Mouse (Mus musculus) embryo, embryonic 10.5 days (tissue): ENCODE results near the gene Fmo1.
A peak's percentile ranks its signal among the peaks of the same experiment; 100 is the strongest.

Experiments used
- DNase-seq: peaks from one replicate; pipeline ENCODE4 v3.0.0-alpha.2; 2015; ENCODE audit warnings: low spot score

Gene Fmo1

DNA sequence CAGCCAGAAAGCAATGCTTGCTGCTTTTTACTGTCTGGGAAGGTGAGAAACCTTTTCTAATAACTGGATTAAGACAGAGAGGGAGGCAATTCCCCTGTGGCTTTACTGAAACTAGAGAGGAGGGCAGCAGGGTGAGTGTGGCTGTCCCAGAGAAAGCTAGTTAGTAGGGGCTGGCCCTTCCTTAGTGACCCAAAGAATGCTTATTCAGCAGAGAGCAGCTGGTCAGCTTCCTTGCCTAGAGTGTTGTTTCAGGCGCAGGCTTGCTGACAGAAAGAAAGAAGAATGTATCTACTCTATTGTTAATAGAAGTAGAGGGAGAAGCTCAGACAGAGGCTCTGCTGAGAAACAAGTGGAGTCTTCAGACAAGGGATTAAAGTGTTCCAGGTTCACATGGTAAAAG, 4.1 kb downstream of the Fmo1 start:
- DNase-seq: peak; percentile 46

DNA sequence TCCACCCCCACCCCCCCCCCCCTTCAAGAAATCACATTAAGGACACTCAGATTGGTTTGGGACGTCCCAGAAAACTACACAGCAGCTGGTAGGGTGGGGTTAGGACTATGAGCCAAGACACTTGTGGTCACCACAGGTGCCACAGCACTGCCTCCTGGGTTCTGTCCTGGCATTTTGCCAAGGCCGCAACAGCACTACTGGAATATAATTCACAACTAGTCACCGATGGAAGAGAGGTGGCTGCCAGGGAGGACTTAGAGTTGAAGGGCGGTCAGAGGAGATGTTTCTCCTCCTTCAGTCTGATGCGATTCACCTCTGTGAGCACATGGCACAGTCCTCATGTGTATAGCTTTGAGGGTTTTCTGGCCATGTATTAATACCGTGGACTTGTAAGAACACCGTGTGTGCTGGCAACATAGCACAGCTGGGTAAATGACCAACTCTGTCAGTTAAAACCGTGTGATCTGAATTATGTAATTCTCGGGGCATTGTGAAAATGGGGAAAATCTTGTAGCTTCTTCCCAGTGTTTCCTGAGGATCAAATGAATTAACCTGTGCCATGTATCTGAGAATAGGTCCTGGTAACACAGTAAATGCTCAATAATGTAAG, 6.3 kb downstream of the Fmo1 start:
- no peak for DNase-seq

DNA sequence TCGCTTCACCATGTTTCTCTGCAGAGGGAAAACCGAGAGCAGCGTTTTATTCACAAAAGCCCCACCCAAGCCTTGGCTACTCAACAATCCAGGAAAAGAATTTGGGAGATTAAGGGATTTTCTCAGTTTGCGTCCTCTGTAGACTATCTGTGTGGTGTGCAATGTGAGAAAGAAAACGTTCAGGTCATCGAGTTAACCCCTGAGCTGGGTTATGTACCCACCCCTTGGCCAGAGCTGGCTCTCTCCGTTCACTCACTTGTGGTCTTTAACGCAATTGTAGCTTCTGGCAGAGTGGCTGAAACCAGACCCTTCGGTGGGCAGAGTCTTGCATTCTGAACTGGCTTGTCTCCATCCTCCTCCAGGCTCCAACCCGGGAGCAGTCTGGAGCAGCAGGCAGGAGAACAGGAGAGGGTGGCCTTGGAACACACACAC, 6.8 kb downstream of the Fmo1 start:
- DNase-seq: no peak

DNA sequence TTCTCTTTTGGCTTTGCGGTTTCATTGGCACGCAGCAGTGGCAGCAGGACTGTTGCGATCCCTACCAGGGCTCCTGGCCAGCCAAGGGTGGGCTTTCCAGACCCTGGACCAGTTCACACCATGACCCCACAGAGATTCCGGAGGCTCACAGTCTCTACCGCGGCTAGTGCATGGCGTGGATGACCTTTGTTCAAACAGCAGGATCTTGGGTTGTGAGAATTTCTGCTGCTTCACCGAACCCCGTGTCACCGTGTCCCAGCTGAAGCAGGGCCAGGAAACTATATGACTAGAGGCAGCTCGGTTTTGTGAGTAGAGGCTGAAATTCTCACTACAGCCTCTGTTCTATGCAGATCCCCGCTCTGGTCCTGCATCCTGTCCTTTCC, 7.7 kb downstream of the Fmo1 start:
- no peak for DNase-seq

DNA sequence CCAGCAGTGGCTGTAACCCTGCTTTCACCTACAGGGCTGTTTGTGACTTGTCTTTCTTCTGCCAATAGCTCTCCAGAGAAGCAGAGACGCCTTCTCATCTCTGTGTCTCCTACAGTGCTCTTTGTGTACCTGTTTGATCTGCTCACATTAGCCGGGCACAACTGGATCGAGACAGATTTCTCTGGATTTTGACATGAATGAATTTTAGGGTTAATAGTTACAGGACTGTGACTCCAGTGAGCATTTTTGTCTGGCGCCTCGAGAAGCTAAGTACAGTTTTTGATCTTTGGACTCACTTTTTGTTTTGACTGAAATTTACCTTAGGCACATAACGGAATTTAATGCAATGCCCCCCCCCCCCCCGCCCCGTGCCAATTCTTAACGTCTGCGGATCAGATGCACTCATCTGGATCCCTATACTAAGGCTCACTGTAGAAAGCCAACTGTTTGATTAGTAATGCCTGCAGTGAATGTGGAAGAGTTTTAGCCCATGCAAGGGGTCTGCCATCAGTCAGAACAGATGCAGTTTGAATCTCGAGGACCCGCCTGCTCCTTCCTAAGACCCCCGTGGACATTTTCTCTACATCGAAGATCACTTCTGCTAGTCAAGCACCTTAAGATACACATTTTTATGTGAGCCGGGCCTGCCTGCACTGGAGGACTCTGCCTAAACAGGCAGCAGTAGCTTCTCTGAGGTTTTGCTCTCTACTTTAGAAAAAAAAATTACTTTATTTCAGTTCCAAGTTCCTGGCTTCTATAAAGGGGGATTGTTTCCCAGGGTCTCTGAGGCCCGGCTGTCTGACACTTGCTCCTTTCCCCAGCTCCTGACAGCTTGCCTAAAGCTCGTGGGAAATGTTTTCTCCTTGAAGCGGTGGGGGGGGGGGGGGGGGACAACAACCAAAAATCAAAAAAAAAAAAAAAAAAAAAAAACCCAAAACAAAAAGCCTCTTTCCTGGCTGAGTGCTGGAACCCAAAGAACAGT, 8.4 kb downstream of the Fmo1 start:
- no peak for DNase-seq

DNA sequence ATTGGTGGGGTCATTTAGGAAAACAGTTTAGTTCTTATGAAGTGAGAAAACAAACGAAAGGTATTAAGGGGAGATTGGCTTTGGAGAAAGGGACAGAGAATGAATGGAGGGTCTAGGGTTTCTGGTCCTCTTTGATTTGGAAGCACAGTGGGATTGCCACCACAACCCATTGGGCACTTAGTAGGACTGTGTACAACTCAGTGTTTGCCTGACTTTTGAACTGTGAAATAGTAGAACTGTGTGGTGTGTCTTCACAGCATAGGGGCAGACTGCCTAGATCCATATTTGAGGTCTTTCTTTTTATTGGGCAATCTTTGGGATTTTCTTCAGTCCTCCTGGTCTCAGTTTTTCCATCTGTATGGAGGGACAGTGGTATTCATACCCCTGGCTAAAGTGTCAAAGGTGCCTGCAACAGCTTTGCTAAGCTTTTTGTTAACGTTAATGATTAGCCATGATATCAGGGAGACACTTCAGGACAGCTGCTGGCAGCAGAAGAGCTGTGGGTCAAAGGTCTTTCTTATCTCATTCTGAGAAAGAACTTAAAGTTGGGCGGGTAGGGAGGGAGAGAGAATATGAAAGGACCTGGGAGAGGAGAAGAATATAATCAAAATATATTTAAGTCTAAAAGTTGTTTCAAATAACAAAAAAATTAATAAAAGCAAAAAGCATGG, 12.5 kb downstream of the Fmo1 start:
- DNase-seq: no peak

DNA sequence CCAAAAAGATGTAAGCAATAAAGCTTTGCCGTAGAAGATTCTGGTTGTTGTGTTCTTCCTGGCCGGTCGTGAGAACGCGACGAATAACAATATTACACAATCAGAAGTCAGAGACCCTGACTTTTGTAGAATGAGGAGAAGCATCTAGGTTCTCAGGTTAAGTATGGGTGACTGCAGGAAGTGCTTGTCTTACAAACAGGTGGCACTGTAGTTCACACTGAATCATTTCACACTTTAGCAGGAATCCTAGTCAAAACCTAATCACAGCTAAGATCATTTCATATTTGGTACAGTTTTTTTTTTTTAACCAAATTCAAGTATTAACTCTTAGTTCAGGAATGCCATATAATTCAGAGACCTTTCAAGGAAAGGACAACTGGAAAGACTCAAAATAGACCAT, 18.9 kb downstream of the Fmo1 start:
- DNase-seq: no peak

DNA sequence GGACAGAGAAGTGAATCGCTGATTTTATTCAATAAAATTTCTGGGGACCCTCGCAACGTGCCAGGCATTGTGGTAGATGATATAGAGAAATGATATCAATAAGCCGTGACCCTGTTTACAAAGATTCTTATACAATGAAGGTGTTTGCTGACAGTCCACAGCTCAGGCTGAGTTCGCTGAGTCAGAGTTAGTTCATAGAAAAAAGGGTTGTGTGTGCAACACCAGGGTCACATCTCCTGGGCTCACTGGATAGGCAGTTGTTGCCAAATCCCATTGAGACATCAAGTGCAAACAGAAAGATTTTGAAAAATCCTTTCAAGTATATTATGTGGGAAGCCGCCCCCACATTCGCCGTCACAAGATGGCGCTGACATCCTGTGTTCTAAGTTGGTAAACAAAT, 26.2 kb downstream of the Fmo1 start:
- no peak for DNase-seq

DNA sequence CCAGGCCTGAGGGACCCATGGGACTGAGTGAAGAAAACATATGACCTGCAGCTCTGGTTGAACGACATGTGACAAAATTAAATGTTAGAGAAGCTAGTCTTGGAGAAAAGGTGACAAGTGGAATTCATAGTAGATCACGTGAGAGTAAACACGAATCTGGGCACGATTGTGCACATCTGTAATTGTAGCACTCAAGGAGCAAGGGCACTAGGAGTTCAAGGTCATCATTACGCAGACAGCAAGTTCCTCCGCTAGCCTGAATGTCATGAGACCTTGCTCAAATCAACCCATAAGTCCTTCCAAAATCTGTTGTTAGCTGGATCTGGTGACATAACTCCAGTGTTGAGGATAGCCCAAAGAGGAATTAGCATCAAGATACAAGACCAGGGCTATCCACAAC, 27.4 kb downstream of the Fmo1 start:
- DNase-seq: no peak

DNA sequence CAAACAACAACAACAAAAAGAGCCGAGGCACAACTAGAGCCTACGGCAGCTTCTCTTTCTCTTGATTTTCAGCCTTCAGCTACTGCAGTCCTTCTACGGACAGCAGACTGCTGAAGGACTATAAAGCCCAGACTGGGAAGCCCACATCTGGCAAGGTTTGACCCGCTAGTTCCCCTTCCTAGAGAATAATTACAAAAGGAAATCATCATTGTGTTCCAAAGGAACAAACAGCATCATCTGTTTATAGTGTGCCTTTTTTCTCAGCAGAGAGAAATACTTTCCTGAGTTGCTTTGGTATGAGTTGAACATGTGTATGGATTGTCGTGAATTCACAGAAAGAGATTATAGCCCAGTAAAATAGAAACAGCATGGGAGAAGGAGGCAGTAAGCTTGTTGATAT, 32.1 kb downstream of the Fmo1 start:
- no peak for DNase-seq

DNA sequence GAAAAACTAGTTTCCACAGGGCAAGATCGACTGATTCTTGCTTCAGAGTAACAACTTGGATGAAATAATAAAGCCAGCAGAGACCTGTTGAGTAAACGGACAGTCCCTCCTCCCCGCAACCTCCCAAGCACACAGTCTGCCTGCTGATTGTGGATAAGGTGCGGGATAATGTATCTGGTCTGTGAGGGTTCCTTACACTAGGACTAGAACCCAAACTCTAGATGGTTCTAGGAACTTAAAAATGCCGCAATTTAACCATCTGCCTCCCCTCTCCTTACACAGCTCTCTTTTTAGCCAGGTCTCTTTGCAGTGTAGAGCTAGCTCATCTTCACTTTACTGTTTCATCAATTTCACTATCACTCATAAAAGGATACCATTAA, 33.8 kb downstream of the Fmo1 start:
- DNase-seq: no peak

DNA sequence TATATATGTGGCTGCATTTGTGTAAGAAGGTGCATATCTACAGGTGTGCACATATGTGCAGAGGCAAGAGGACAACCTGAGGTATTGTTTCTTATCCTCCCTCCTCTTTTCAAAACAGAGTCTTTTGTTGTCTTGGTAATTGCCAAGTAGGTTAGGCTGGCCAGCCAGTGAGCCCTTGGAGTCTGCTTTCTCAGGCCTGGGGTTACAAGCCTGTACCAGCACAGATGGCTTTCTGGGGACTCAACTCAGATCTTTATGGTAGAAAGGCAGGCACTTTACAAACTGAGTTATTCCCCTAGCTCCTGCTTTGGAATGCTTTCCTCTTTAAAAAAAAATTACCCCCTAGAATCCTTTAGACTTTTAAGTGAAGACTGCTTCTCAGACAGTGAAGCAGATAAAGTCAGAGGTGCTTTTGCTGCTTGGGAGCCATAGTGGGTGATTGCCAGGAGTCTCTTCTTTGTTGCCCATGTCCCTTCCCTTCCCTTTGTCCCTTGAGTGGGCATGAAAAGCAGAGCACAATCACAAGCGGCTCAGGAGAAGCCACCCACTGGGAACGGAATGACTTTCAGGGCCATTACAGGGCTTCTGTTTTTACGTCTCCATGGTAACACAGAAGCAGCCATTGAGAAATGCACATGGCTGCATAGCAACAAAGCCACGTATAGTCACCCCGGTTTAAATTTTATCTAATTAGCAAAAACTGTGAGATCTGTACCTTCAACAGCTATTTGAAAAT, 34.4 kb downstream of the Fmo1 start:
- DNase-seq: peak; percentile 89

DNA sequence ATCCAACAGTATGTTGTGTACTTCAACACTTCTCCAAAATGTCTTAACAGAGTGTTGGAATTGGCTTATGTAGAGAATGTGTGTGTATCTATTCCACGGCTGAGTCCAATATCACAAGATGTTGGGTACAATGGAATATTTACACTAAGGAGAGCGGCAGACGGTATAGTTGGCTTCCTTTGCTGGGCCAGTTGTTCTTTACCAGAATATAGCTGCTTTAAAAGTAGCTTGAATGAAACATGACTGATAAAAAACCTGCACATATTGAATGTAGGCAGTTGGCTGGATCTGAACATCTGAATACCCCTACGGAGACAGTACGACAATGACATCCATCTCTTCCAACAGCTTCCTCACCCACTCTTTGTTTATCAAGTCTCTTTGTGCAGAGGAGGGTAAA, 47.1 kb downstream of the Fmo1 start:
- DNase-seq: no peak

DNA sequence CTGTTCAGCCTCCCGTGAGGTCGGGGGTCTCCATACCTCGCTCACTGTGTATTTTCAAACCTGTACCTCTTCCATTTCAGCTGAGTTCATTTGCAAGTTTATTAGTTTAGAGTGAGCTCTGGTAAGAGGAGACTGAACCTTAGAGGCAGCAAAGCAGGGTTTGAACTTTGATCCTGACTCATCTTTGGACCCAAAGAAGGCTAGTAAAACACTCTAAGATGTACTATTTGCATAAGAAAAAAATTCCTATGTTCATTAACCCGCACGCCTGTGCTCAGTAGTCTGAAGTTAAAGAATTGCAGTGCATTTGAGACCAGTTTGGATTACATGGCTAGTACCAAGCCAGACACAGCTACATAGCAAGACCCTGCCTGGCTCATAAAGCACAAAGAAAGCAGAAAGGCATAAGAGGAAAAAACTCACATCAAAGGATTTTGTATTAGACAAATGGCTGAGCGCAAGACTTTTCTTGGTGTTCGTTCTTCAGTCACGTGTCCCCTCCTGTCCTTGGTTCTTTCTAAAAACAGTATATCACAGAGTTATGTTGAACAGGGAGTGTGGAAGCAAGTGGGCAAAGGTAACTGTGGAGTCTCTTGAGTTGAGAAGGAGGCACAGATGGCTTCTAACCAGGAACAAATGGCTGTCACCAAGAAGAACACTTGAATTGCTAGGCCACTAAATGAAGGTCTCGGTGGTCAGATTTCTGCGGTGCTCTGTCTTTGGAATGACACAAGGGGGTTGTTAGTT, 50.9 kb downstream of the Fmo1 start:
- no peak for DNase-seq

DNA sequence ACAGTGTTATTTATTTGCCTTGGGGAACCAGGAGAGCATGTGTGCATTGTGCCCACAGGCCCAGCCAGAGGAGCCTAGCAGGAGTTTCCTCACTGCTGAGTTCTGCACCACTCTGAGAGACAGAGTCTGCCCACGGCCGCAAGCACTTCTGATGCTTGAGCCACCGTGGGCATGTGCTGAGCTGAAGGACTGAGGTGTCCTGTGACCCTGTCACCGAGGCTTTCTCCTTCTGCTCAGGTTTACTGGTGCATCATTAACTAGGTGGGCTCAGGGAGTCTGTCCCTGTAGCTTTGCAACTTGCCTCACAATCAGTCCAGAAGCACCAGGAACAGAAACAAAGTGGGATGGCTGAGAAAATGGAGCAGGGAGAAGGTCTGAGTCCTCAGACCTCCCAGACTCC, 51.5 kb downstream of the Fmo1 start:
- no peak for DNase-seq

DNA sequence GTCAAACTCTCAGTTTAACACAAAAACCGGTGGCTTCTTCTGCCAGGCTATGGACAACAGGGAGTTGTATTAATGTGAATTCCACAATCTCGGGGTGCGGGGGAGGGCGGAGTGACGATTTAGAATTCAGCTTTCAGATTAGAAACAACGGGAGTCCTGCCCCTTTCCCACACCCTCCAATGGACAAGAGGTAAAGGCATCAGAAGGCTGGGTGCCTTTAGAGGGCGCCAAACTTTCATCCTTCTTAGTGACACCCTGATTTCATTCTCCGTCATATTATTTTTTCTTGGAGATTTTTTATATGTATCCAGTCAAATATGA, 52.6 kb downstream of the Fmo1 start, which contains the start of gene Fmo4:
Gene Fmo4 (minus strand): TSS at position 137 of the 321 bp plus-strand sequence.
- DNase-seq: peak; percentile 32

DNA sequence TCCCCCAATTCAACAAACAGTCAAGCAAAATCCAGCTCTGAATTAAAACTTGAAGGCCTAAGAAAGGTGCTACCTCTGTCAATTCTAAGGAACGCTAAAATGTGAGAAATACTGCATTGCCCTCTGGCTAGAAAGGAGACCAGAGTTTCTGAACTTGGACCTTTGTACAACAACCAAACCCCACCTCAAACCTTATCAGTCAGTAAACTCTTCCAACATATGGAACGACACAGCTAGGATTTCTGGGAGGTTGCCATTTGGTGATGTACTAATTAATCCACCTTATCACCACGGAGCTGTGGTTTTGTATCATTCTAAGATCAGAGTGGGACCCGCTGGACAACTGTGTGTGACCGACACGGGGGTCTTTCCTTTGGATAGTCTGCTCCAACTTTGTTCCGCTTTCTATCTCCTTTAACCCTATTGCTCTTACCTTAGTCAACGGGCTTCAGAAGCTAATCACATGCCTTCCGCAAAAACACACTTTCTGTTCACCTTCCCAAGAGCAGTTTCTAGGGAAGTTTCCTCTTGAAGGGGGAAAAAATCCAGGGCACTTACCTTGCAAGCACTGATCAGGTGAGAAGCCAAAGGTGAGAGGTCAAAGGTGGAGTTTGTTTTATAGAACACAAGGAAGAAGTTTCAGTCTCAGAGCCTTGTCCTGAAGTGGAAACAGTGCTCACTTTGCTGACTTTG, 53.1 kb downstream of the Fmo1 start:
- no peak for DNase-seq

DNA sequence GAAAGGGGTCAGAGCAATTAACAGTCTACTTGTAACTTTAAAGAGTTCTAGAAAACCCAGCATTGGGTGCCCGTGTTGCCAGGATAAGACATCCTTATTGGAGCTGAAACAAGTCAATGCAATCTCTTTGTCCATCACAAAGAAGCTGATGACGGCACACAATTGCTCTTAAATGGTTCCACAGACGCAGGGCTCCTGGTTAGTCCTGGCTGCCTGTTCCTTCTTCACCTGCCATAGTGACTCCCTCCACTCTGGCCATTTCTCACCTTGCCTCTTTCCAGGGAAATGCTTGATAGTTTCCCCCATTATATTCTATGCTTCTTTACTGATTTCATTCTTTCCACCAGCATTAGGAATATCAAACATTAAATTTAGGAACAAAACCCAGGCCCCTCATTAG, 57.9 kb downstream of the Fmo1 start:
- DNase-seq: no peak

DNA sequence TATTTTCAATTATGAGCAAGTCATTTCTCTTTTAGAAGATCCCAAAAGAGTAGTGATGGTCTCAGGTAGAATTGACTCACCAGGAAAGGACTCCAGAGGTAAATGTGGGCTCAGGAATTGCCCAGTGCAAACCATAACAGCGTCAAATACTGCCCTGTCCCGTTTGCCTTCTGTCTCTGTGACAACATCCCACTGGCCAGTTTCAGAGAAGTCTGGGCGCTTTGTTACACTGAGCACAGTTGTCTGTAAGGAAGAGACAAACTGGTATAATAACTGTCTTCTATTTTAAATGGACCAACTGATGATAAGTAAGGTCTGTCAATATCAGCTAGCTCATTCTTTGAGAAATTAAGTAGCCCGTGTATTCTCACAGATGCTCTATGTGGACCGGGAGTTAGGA, 59.0 kb downstream of the Fmo1 start:
- DNase-seq: no peak

DNA sequence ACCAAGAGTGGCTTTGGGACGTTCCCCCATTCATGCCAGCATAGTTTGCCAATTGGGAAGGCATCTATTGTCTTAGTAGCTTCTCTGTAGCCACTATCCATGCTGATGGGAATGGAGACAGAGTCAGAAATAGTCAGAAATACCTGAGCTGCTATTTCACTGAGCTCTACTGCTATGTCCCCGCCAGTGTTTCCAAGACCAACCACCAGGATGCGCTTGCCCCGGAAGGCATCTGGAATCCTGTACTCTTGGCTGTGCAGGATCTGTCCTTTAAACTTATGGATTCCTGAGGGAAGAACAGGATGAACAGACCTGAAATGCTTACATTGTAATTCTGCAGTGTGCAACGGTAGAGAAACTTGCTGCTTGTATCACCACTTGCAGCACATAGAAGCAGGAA, 61.4 kb downstream of the Fmo1 start:
- DNase-seq: no peak

DNA sequence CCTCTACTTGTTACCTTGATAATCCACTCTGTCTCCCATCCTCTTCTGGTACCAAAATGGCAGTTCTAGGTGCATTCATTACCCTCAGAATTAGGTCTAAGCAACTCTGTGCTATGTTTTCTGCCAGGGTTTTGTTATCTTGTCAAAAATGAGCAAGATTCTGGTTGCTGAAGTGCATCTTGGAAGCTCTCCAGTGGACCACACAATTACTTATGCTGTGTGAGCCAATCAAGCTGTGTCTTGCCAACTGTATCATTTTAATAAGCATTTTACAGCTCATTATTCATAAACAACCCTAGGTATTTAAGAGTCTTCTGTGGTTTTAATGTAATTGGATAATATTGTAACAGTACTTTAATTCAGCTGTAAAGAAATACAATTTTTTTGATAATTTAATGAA, 70.0 kb downstream of the Fmo1 start:
- DNase-seq: no peak
